Mouse (Mus musculus): ENCODE measurements around the gene Sox6.

The Sox6 gene

DNA sequence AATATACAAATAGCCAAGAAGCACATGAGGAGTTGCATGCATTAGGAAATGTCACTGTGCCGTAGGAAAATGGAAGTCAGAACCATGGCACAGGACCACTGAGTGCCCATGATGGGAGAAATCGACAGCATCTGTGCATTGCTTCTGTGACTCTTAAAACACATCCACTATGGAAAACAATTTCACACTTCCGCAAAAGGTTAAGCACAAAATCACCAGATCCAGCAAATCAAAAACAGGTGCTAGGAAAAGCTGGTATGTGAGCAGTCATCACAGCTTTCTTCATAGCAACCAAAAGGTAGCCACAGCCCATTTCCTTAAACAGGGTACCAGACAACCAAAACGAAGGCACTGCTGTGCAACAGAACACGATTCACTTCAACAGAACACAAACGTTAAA lies 52.9 kb downstream of the Sox6 start:
- DNase-seq (ENCODE audit: low read depth, low spot score): peak; percentile 84

DNA sequence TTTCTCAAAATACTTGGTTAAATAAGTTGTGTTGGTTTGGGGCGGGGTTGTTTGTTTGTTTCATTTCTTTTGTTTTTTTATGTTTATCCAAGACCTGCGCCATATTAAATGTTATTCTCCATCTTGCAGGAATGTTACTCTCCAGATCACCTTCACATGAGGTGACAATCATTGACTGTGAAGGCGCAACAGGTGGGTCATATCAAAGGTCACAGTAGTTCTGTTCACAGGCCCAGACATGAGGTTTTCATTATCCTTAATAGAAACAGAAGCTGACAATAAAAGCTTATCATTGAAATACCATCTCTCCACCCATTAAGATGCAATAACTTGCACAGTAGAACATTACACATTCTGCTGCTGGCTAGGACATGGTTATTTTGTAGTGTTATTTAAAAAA lies 54.5 kb downstream of the Sox6 start:
- peak; percentile 64 for DNase-seq (ENCODE audit: low read depth, low spot score)

DNA sequence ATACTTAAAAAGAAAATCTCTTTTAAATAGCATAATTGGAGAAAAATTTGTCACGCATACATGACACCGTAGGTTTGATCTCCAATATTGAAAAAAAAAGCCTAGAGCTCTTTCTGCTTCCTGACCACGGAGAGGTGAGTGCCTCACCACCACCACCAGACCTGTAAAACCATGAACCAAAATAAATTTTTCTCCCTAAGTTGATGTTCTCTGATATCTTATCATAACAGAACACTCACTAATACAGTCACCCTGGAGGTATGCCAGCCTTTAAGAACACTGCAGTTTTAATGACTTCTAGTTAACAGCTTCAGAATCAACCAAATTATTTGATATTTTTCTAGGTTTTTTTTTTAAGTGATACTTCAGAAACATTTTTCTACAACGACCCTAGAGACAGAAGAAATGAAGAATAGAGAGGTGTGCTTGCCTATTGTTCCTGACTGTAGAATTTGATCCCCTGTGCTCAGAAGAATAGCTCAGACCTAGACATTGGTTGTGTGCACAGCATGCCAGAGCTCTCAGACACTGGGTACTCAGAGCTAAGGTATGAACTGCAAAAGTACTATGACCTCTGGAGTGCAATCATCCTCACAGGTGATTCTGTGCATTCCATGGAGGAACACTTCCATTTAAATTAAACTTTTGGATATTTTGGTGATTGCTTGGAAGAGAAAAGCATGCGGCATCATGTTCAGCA lies 58.6 kb downstream of the Sox6 start:
- DNase-seq (ENCODE audit: low read depth, low spot score): no peak

DNA sequence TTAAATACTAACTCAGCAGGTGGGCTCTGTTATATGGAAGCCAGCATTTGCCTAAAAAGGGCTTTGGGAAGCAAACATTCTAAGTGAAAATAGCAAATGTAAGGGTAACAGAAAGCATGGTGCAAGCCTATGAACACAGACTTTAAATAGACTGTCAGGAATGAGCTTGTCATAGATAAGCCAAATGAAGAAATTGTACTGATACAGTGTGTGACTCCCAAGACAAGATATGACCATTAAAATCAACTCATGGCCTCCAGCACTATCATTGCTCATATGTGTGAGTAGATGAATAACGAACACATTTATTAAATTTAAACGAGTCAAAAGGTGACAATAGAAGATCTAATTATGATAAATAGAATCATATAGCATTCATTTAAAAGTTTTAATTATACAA lies 64.1 kb downstream of the Sox6 start:
- no peak for DNase-seq (ENCODE audit: low read depth, low spot score)

DNA sequence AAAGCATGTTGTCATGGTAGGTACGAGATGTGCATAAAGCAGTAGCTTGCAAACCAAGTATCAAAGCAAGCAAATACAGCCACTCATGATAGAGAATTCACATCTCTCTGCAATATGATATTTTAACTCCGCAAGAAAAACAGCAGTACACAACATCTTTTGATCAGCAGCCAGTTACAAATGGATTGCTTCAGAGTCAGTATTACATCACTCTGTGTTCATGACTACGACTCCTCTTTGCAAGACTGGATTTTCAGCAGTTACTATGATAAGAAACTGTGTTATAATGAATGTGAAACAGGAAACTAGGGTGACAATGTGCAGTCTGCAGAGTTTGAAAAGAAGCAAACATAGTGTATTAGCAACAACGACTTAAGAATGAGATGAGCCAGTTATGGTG lies 71.4 kb downstream of the Sox6 start:
- DNase-seq (ENCODE audit: low read depth, low spot score): no peak

DNA sequence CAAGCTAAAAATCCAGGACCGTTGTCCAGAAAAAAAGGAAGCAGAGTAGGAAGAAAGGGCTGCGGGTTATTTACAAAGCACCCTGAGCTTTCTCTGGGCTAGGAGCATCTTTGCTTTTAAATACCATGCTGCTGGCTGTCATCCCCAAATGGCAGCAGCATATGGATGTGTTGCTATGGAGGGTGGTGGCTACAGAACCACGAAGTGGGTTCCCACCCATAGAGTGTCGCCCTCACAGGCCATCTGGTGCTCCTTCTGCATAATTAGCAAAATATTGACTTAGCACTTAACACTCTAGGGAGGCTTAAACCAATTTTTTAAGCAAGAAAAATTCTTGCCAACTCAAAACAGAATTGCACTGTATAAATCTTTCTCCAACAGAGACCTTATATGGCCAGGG lies 72.4 kb downstream of the Sox6 start:
- DNase-seq (ENCODE audit: low read depth, low spot score): no peak

DNA sequence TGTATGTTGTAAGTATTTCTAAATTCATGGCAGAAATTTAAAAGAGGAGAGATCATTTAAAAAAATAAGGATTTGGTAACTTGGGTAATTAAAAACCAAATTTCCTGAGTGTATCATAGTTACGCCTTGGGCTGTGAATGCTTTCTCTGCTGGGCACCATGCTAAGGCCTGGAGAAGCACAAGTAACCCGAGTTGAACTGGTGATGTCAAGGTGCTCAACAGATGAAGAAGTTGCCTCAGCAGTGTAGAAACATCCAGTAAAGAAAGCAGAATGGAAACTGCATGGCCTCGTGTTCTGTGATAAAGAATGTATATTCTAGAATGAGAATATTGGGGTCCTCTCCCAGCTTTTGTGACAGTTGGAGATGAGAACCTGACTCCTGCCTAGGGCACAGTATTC lies 85.5 kb downstream of the Sox6 start:
- DNase-seq (ENCODE audit: low read depth, low spot score): no peak

DNA sequence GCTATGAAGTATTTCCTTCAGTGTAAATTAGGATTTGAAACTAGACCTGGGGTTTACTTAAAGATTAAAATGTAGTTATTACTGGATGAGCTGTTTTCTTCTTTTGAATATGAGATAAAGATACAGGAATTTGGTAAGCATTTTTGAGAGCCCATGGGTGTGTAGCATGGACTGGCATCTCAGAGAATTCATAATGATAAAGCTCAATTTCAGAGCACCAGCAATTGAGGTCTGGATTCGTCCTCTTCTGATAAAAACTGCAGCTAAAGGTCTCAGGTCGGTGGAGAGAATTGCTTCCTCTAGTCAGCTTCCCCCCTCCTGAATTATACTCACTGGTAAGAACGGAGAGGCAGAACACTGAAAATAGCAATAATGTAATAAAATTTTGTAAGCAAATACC lies 86.4 kb downstream of the Sox6 start:
- DNase-seq (ENCODE audit: low read depth, low spot score): no peak

DNA sequence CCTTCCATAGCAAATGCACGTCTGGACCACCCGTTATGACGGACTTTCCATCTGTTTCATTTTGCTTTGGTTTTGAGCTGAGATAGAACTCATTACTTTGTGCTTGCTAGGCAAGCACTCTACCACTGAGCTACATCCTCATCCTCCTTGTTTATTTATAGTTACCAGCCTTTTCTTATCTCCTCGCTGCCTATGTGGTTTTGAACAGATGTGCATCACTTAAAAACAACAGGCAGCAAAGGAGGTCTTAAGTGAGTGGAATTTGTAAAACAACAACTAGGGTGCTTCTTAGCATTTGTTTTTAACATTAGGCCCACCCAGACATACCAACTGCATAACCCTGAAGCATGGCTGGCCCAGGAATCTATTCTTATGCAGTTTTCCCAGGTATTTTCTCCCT lies 86.9 kb downstream of the Sox6 start:
- DNase-seq (ENCODE audit: low read depth, low spot score): no peak

DNA sequence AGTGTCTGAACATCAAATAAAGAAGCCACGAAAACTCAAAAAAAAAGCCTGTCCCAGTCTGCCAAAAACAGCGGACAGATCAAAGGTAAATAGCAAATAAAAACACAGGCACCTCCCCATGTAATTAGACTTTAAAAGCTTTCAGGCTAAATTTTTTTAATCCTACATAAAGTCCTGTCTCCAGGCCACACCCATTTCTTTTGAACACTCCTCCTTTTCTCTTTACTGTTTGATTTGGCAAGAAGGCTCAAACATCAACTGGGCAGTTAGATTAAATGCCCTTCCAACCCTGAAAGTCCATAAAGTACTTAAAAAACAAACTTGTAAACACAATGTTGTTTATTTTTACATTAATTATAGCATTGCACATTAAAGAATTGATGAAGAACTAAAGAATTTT lies 90.7 kb downstream of the Sox6 start:
- no peak for DNase-seq (ENCODE audit: low read depth, low spot score)

DNA sequence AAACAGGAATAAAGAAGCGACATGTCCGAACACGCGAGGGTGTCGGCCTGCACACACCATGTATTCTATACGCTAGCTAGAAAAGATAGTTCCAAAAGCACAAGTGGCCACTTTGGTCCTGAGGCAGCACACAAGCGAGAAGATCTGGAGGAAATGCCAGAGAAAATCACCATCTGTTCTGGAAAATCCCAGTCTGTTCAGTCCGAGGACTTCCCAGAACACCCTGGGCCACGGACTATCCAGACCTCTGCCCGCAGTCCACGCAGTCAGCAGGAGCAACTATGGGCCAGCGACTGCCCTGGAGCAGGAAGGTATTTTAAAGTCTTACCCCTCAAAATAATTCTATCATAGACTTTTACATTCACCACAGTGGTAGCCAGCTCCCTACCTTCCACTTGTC lies 92.0 kb downstream of the Sox6 start:
- DNase-seq (ENCODE audit: low read depth, low spot score): no peak

DNA sequence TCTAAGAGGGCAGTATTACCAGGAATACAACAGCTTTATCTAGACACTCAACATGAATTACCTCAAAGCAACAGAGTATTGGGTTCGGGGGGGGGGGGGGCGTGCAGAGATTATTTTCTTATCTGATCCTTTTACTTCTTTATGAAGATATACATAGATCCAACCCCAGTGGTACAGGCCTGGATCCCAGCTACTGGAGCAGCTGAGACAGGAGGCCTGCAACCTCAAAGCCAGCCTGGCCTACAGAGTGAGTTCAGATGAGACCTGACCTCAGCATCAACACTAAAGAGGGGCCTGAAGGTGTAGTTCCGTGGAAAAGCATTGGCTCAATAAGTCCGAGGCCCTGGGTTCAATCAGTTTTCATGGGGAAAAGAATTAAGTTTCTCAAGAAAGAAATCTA lies 93.1 kb downstream of the Sox6 start:
- no peak for DNase-seq (ENCODE audit: low read depth, low spot score)

DNA sequence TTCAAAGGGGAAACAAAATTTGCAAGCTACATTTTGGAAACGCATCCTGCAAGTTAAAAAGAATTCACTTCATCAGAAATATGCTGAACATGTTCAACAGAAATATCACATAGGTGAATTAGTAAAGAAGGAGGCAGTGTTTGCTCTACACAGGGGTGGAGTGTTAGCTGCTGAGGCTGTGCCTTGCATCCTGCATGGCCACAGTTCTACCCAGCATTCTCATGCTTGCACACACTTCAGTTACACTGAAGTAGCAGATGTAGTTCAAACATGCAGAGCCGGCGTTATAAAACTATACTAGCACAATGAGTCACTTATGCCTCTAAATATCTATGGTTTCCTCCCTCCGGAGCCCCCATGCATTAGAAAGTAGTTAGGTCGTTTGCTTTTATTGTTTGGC lies 94.3 kb downstream of the Sox6 start:
- DNase-seq (ENCODE audit: low read depth, low spot score): peak; percentile 40

DNA sequence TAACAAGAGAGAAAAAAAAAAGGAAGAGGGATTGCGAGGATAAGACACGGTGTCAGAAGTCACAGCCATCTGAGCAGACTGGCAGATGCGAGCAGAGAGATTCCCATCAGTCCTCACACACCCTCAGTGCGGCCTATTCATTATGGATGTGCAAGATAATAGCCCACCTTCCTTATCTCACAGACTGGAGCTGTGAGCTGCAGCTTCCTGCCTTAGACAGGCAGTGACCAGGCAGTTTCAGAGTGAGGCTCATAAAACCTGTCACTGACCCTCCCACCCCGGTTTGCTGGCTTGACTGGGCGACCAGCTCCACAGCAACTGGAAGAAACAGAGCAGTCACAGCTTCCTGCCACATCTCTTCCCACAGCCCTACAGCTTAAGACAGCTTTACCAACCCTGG lies 96.8 kb downstream of the Sox6 start:
- DNase-seq (ENCODE audit: low read depth, low spot score): no peak

DNA sequence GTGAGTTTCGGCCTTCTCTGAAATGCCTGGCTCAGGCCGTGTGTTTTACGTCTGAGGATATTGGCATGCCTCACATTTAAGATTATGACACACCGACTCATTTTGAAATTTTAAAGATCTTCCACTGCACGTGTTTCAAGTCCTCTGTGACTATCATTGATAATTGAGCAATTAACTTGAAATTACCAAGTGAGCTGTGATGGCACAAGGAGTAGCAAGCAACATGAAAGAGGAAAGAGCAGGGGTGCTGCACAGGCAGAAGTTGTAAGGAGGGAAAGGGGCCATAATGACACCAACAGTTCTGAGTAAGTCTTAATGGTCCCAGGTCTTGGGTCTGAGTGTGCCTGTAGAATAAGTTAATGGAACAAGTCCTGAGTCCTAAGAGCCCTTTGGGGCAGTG lies 99.3 kb downstream of the Sox6 start:
- no peak for DNase-seq (ENCODE audit: low read depth, low spot score)

DNA sequence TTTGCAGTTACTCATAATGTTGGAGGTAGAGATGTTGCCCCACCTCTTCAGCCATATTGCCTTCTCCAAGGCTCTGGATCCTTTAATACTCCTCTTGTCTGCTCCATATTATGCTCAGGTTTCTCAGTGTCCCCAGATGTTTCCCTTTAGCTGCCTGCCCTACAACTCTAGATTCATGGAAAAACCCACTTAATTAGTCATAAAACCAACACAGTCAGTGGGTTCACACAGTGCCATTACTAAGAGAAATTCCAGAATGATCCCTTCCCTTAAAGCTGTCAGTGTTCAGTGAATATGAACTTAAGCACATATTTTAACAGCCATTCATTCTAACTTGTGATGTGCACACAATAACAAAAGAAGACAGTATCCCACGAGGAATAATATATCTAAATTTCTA lies 101.7 kb downstream of the Sox6 start:
- peak; percentile 56 for DNase-seq (ENCODE audit: low read depth, low spot score)

DNA sequence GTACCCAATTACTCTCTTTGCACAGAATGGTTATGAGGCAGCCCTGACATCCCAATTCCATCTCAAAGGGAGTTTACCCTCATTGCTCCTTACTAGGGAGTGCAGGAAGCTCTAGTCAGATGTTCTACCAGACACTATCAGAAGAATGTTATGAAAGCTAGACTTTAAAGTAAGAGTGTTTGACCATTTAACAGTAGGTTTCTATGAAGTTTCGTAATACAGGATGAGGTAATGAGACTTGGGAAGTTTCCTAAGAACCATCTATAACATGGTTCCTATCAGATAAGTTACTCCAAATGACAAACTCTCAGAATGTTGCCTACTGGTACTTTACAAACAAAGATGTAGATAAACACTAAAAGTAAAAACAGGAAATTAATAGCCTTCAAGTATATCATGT lies 123.3 kb downstream of the Sox6 start:
- DNase-seq (ENCODE audit: low read depth, low spot score): no peak

DNA sequence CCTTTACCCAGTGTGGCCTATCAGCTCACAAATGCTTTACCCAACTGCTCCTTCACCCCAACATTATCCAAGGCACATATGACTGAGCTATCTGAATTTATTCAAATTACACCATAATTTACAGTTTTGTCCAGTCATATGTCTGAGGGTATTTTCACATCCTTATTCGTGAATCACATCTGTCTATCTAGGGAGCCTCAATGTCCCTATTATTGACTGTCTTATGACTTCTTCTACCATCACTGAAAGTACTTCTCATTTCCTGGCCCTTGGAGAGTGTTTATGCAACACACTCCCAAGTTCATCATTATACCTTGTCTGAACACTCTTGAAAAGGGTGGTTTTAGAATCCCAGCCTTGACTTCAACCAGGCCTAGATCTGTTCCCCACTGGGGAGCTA lies 128.3 kb downstream of the Sox6 start:
- no peak for DNase-seq (ENCODE audit: low read depth, low spot score)

DNA sequence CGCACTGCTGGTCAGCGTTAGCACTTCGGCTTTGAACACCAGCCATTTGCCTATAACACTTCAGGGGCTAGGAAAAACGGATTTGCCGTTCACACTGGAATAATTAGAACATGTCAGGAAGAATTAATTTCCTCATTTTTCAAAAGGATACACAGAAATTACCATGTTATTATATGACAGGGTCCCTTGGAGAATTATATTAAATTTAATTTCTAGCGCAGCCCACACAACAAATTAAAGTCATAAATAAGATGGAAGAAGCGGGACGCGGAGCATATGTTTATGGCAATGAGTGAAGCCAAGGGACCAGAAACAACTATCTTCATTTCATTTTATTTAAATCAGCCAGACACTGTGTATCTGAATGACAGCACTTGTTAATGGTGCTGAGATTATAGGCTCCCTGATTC lies 133.8 kb downstream of the Sox6 start:
- DNase-seq (ENCODE audit: low read depth, low spot score): no peak

DNA sequence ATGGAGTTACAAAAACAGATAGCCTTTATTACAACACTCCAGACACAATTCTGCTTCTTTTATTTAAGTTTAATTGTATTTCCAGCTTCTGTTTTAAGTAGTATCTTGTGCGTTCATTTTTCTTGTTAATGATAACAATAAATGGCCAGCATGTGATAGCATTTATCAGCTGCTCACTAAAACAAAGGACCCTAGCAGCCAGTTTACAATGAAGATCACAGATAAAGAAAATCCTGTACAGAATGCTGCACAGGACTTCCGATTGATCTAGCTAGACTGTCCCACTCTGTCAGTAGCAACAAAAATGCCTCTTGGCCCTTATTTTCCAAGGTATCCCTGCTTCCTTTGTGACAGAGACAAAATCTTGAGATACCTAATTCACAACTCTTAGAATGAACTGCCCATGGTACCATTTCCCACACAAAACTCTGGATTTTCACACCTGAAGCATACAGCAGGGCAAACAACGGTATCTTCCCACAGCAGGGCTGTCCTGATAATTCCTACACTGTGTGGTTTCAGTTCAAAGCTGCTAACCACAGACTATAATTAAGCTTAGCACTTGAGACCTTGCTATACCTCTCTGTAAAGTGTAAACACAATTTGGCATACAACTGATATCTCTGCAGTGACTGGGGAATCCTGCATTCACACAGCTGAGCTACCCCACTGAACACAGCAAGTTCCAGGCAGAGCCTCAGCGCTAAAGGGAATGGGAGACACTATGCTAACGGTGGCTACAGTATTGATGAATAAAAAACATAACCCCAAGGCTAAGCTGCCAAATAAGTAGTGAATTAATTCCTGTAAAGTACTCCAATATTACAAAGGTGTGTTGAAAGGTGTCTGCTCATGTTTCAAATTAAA lies 134.4 kb downstream of the Sox6 start:
- DNase-seq (ENCODE audit: low read depth, low spot score): peak; percentile 49

DNA sequence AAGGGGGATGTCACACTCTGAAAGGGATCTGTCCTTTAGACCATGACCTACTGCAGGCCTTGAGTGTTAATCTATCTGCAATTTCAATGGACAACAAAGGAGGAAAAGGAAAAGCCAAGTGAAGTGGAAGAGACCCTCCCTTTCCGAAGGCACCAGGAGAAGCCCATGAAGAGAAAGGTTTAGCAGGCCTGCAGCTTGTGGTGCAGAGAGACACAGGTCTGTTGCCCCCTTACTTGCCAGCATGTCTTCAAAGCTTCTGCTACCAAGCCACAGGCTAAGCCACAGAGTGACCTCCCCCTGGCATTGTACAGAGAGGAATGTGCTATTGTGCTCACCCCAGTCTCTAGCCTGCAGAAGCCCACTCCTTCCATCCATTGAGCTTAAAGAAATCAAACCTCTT lies 135.2 kb downstream of the Sox6 start:
- DNase-seq (ENCODE audit: low read depth, low spot score): no peak

DNA sequence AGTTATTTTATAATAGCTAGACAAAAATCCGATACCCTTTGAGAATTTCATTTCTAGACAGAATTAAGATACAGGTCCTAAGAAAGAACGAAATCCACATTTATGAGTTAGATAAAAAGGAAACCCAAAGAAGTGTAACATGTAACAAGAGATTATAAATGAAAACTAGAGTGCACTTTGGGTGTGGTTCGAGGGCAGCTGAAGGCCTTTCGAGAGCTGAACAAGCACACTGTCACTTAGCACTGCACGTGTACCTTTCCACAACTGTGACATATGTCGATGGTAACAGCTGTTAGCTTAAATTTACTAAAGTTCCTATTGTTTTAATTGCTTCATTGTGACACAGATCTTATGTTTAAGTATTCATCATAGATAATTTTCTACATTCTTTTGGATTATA lies 142.8 kb downstream of the Sox6 start:
- no peak for DNase-seq (ENCODE audit: low read depth, low spot score)

DNA sequence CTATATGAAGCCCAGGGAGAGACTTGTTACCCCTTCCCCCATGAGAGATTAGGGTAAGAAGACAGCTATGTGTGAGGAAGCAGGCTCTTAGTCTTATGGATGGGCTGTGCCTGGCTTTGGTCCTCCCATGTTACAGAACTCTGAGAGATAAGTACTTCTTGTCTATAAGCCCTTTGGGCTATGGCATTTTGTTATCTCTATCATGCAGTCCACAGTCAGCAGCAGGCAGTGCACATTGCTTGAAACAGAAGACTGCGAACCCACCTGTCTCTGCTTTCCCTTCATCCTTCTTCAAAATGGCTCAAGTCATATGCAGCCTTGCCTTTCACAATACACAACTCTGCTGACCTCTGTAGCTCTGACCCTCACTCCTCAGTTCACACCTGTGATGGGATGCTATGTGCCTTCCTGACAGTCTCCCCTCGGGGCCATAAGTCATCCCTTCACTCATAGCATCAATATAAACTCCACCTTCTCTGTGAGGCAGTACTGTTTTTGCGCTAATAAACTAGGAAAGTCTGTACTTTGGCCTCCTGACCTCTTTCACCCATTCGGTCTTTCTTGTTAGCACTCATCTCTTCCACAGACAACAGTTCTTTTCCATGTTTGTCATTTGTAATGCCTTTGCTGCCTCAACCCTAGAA lies 143.4 kb downstream of the Sox6 start:
- no peak for DNase-seq (ENCODE audit: low read depth, low spot score)
